Mouse (Mus musculus) heart, embryonic 11.5 days (tissue): ENCODE measurements around the gene Arhgdia. TPM values are rescaled to one million over a fixed set of nuclear protein-coding genes. Genes with fewer than 3 reads are reported as not detected.
A peak's percentile ranks its signal among the peaks of the same experiment; 100 is the strongest.

Experiments used
- ATAC-seq: fragments of 200-750 bp; cut with Nextera tagmentation; replicated peaks from 2 replicates; pipeline ENCODE4 v1.8.0; 2017; ENCODE audit warnings: moderate library complexity; ENCODE audit not compliant: insufficient number of reproducible peaks, low FRiP score, low TSS enrichment
- H3K27ac ChIP-seq: fragments of 300-500 bp; sonication (generic); 2 replicates; pipeline ENCODE4 v1.5.1; 2014; ENCODE audit warnings: mild to moderate bottlenecking, low read depth, low read length
- H3K27me3 ChIP-seq: fragments of 300-500 bp; sonication (generic); 2 replicates; pipeline ENCODE4 v1.6.1; 2014; ENCODE audit warnings: mild to moderate bottlenecking, low read length, mixed read lengths; ENCODE audit not compliant: control insufficient read depth, insufficient read depth
- H3K36me3 ChIP-seq: fragments of 300-500 bp; sonication (generic); 2 replicates; pipeline ENCODE4 v1.6.1; 2014; ENCODE audit warnings: mild to moderate bottlenecking, low read length, moderate library complexity, mixed read lengths; ENCODE audit not compliant: control insufficient read depth, insufficient read depth
- H3K4me1 ChIP-seq: fragments of 300-500 bp; sonication (generic); 2 replicates; pipeline ENCODE4 v1.6.1; 2014; ENCODE audit warnings: low read length; ENCODE audit not compliant: control insufficient read depth, insufficient read depth
- H3K4me2 ChIP-seq: fragments of 300-500 bp; sonication (generic); 2 replicates; pipeline ENCODE4 v1.6.1; 2014; ENCODE audit warnings: mild to moderate bottlenecking, moderate library complexity
- H3K4me3 ChIP-seq: fragments of 300-500 bp; sonication (generic); 2 replicates; pipeline ENCODE4 v1.5.1; 2014; ENCODE audit warnings: low read depth, low read length
- H3K9ac ChIP-seq: fragments of 300-500 bp; sonication (generic); 2 replicates; pipeline ENCODE4 v1.6.1; 2014; ENCODE audit warnings: mild to moderate bottlenecking, low read depth, low read length, moderate library complexity
- H3K9me3 ChIP-seq: fragments of 300-500 bp; sonication (generic); replicated peaks from 2 replicates; pipeline ENCODE4 v1.6.1; 2016; ENCODE audit warnings: low read length; ENCODE audit not compliant: control insufficient read depth
- WGBS: fragments of 180-500 bp; shearing (Covaris S2); extraction: QIAGEN DNeasy Blood & Tissue Kit; methylation state at CpG from one replicate; pipeline ENCODE4 v1.1.7; 2014; ENCODE audit not compliant: insufficient replicate concordance; 5-methylcytosine and 5-hydroxymethylcytosine counted together
- polyA plus RNA-seq: library from polyadenylated mRNA; unstranded; fragments of >200 nt; fragmentation: Nextera tagmentation; extraction: Ambion mirVana; gene quantifications from 2 replicates; pipeline ENCODE4 v1.2.1, GENCODE M21; 2014

Gene Arhgdia
- polyA plus RNA-seq, 1 experiment from 2014 or later, result 468 TPM

GRCm38 (mm10) chr11:120572752-120573584 lies 8.5 kb downstream of the Arhgdia start, which contains the start of gene P4hb:
Gene P4hb, minus strand, starts transcription at chr11:120573253.
- H3K4me3 ChIP-seq, result peak within 1 kb of the TSS; percentile 98
- peak within 1 kb of the TSS; percentile 96 for H3K27ac ChIP-seq
- H3K9me3 ChIP-seq, result no peaks in the 10 kb centered on the region
- H3K4me2 ChIP-seq, result peak within 1 kb of the TSS; percentile 86
- peaks cover 29% of the 10 kb centered on the region for H3K36me3 ChIP-seq
- H3K9ac ChIP-seq, result peak within 1 kb of the TSS; percentile 92
- no peaks in the 10 kb centered on the region for H3K27me3 ChIP-seq
- peak; percentile 96 for ATAC-seq
- H3K4me1 ChIP-seq, result peaks cover 16% of the 10 kb centered on the region
- WGBS, result under 1% methylated on average over 93 of the region's 94 CpGs

GRCm38 (mm10) chr11:120572417-120572751 lies 9.0 kb downstream of the Arhgdia start:
- no peaks in the 10 kb centered on the region for H3K9me3 ChIP-seq
- ATAC-seq, result peak; percentile 31
- WGBS, result 0% methylated on average over 20 of the region's 24 CpGs
- H3K4me1 ChIP-seq, result peaks cover 16% of the 10 kb centered on the region
- H3K27me3 ChIP-seq, result no peaks in the 10 kb centered on the region
- peak overlapping the region; percentile 96 for H3K27ac ChIP-seq
- H3K4me3 ChIP-seq, result peak overlapping the region; percentile 98
- peak overlapping the region; percentile 92 for H3K9ac ChIP-seq
- peak overlapping the region; percentile 86 for H3K4me2 ChIP-seq
- H3K36me3 ChIP-seq, result peaks cover 28% of the 10 kb centered on the region

GRCm38 (mm10) chr11:120571754-120572416 lies 9.5 kb downstream of the Arhgdia start:
- H3K9ac ChIP-seq, result peak overlapping the region; percentile 92
- peaks cover 16% of the 10 kb centered on the region for H3K4me1 ChIP-seq
- peak overlapping the region; percentile 96; the same call in 1 of the 2 replicates for H3K27ac ChIP-seq
- no peak for ATAC-seq
- no peaks in the 10 kb centered on the region for H3K9me3 ChIP-seq
- peak overlapping the region; percentile 98 for H3K4me3 ChIP-seq
- H3K36me3 ChIP-seq, result peaks cover 28% of the 10 kb centered on the region
- H3K4me2 ChIP-seq, result peak overlapping the region; percentile 86
- H3K27me3 ChIP-seq, result no peaks in the 10 kb centered on the region
- WGBS, result 7% methylated on average over 11 of the region's 11 CpGs

- WGBS, result 27% methylated on average over 3 of the region's 3 CpGs
- Histone ChIP-seq H3K27ac (no peak overlapping the region), H3K4me2 (peak overlapping the region; percentile 86), H3K4me1 (peaks cover 16% of the 10 kb centered on the region), H3K4me3 (peak overlapping the region; percentile 98), H3K36me3 (peaks cover 35% of the 10 kb centered on the region), H3K9me3 (no peaks in the 10 kb centered on the region), H3K9ac (peak overlapping the region; percentile 92; the same call in 1 of the 2 replicates), H3K27me3 (no peaks in the 10 kb centered on the region)
- ATAC-seq, result no peak
These were observed 10.3 kb downstream of the Arhgdia start for GRCm38 (mm10) chr11:120571122-120571521.

- WGBS, result 95% methylated on average over 6 of the region's 6 CpGs
These were observed 13.1 kb downstream of the Arhgdia start for GRCm38 (mm10) chr11:120568324-120568723.

GRCm38 (mm10) chr11:120565114-120565513 lies 16.3 kb downstream of the Arhgdia start:
- H3K4me2 ChIP-seq, result no peak overlapping the region
- peaks cover 76% of the 10 kb centered on the region for H3K36me3 ChIP-seq
- no peak overlapping the region for H3K9ac ChIP-seq
- H3K4me3 ChIP-seq, result no peak overlapping the region
- ATAC-seq, result no peak
- no peaks in the 10 kb centered on the region for H3K4me1 ChIP-seq
- H3K27ac ChIP-seq, result no peak overlapping the region
- H3K27me3 ChIP-seq, result no peaks in the 10 kb centered on the region
- 87% methylated on average over 9 of the region's 9 CpGs for WGBS
- H3K9me3 ChIP-seq, result no peaks in the 10 kb centered on the region

More at GRCm38 (mm10) chr11:120568324-120568723, 13.1 kb downstream of the Arhgdia start:
- Histone ChIP-seq H3K4me1 (peaks cover 8% of the 10 kb centered on the region), H3K9ac (no peak overlapping the region), H3K27me3 (no peaks in the 10 kb centered on the region), H3K4me2 (no peak overlapping the region), H3K36me3 (peaks cover 58% of the 10 kb centered on the region), H3K4me3 (no peak overlapping the region), H3K9me3 (no peaks in the 10 kb centered on the region), H3K27ac (no peak overlapping the region)
- ATAC-seq, result no peak

- ATAC-seq, result no peak
- no peak overlapping the region for H3K27ac ChIP-seq
- no peaks in the 10 kb centered on the region for H3K4me1 ChIP-seq
- no peak overlapping the region for H3K4me3 ChIP-seq
- no peak overlapping the region for H3K4me2 ChIP-seq
- no peak overlapping the region for H3K9ac ChIP-seq
- 92% methylated on average over 13 of the region's 13 CpGs for WGBS
- H3K36me3 ChIP-seq, result peaks cover 76% of the 10 kb centered on the region
- no peaks in the 10 kb centered on the region for H3K27me3 ChIP-seq
- H3K9me3 ChIP-seq, result no peaks in the 10 kb centered on the region
These were observed 18.5 kb downstream of the Arhgdia start for GRCm38 (mm10) chr11:120562949-120563348.

- Histone ChIP-seq H3K4me2 (no peak overlapping the region), H3K9me3 (no peaks in the 10 kb centered on the region), H3K27me3 (no peaks in the 10 kb centered on the region), H3K36me3 (peaks cover 62% of the 10 kb centered on the region), H3K27ac (no peak overlapping the region), H3K4me3 (no peak overlapping the region), H3K4me1 (no peaks in the 10 kb centered on the region), H3K9ac (no peak overlapping the region)
- 92% methylated on average over 13 of the region's 13 CpGs for WGBS
- ATAC-seq, result no peak
These were observed 20.3 kb downstream of the Arhgdia start for GRCm38 (mm10) chr11:120560952-120561728.
